Mouse (Mus musculus): Measurements from ENCODE around the gene Klhl36. TPM values are rescaled to one million over a fixed set of nuclear protein-coding genes. Genes with fewer than 3 reads are reported as not detected.
"Not testable (repeated sequence)": the region's sequence is repeated elsewhere in the genome, so short reads cannot be mapped to it uniquely, and the experiment has no call there.

Gene Klhl36
- polyA plus RNA-seq, 1 experiment from 2014 or later = 14.1 TPM

- 0 out of 2 replicates have a peak, but pooled peaks cover 4% of the 10 kb centered on the region for H3K36me3 ChIP-seq
- H3K4me1 ChIP-seq = peaks cover 68% of the 10 kb centered on the region
- WGBS = 73% methylated on average over 5 of the region's 5 CpGs
- H3K4me3 ChIP-seq (replicated peaks) = no peak overlapping the region
- no peaks in the 10 kb centered on the region for H3K27me3 ChIP-seq
- no peak for ATAC-seq (ENCODE audit: insufficient number of reproducible peaks, low FRiP score, low TSS enrichment, low read depth)
- H3K4me2 ChIP-seq (replicated peaks) = no peak overlapping the region
- no peaks in the 10 kb centered on the region for H3K9me3 ChIP-seq (replicated peaks)
- H3K27ac ChIP-seq (replicated peaks) = no peak overlapping the region
- H3K9ac ChIP-seq = no peak overlapping the region
Measured at GRCm38 (mm10) chr8:119835270-119835669, 26.8 kb upstream of the Klhl36 start.

GRCm38 (mm10) chr8:119836831-119837230 is 25.2 kb upstream of the Klhl36 start:
- no peak for ATAC-seq (ENCODE audit: insufficient number of reproducible peaks, low FRiP score, low TSS enrichment, low read depth)
- Histone ChIP-seq H3K27me3 (no peaks in the 10 kb centered on the region), H3K36me3 (0 out of 2 replicates have a peak, but pooled peaks cover 4% of the 10 kb centered on the region), H3K4me3 (replicated peaks) (no peak overlapping the region), H3K4me2 (replicated peaks) (no peak overlapping the region), H3K9ac (no peak overlapping the region), H3K27ac (replicated peaks) (no peak overlapping the region), H3K4me1 (peaks cover 59% of the 10 kb centered on the region), H3K9me3 (replicated peaks) (no peaks in the 10 kb centered on the region)
- WGBS = 80% methylated on average over 4 of the region's 4 CpGs

- Histone ChIP-seq H3K4me2 (replicated peaks) (peak overlapping the region; percentile 29), H3K9ac (no peak overlapping the region; the same call in 1 of the 2 replicates), H3K4me1 (peaks cover 51% of the 10 kb centered on the region), H3K4me3 (replicated peaks) (0 out of 2 replicates have a peak overlapping the region, but pooled peaks have one; percentile 15), H3K27ac (replicated peaks) (peak overlapping the region; percentile 55), H3K36me3 (0 out of 2 replicates have a peak, but pooled peaks cover 4% of the 10 kb centered on the region), H3K27me3 (no peaks in the 10 kb centered on the region), H3K9me3 (replicated peaks) (no peaks in the 10 kb centered on the region)
- ATAC-seq (ENCODE audit: insufficient number of reproducible peaks, low FRiP score, low TSS enrichment, low read depth) = no peak
- 41% methylated on average over 10 of the region's 10 CpGs for WGBS
Measured at GRCm38 (mm10) chr8:119837553-119838071, 24.5 kb upstream of the Klhl36 start.

- H3K9me3 ChIP-seq (replicated peaks) = no peaks in the 10 kb centered on the region
- H3K27me3 ChIP-seq = no peaks in the 10 kb centered on the region
- peak overlapping the region; percentile 55 for H3K27ac ChIP-seq (replicated peaks)
- no peak overlapping the region; the same call in 1 of the 2 replicates for H3K9ac ChIP-seq
- peak overlapping the region; percentile 87 for H3K4me2 ChIP-seq (replicated peaks)
- 69% methylated on average over 19 of the region's 19 CpGs for WGBS
- ATAC-seq (ENCODE audit: insufficient number of reproducible peaks, low FRiP score, low TSS enrichment, low read depth) = no peak
- H3K36me3 ChIP-seq = 0 out of 2 replicates have a peak, but pooled peaks cover 4% of the 10 kb centered on the region
- peaks cover 44% of the 10 kb centered on the region for H3K4me1 ChIP-seq
- peak overlapping the region; percentile 60 for H3K4me3 ChIP-seq (replicated peaks)
Measured at GRCm38 (mm10) chr8:119838100-119838982, 23.7 kb upstream of the Klhl36 start.

- H3K9me3 ChIP-seq (replicated peaks) = no peaks in the 10 kb centered on the region
- H3K27me3 ChIP-seq = no peaks in the 10 kb centered on the region
- no peak overlapping the region for H3K9ac ChIP-seq
- peaks cover 42% of the 10 kb centered on the region for H3K4me1 ChIP-seq
- no peak for ATAC-seq (ENCODE audit: insufficient number of reproducible peaks, low FRiP score, low TSS enrichment, low read depth)
- peak overlapping the region; percentile 60 for H3K4me3 ChIP-seq (replicated peaks)
- WGBS = 65% methylated on average over 4 of the region's 4 CpGs
- H3K4me2 ChIP-seq (replicated peaks) = peak overlapping the region; percentile 87
- 0 out of 2 replicates have a peak, but pooled peaks cover 4% of the 10 kb centered on the region for H3K36me3 ChIP-seq
- no peak overlapping the region for H3K27ac ChIP-seq (replicated peaks)
Measured at GRCm38 (mm10) chr8:119838983-119839340, 23.1 kb upstream of the Klhl36 start.

GRCm38 (mm10) chr8:119839419-119840021 is 22.5 kb upstream of the Klhl36 start:
- H3K4me2 ChIP-seq (replicated peaks) = peak overlapping the region; percentile 87
- ATAC-seq (ENCODE audit: insufficient number of reproducible peaks, low FRiP score, low TSS enrichment, low read depth) = no peak
- H3K9ac ChIP-seq = peak overlapping the region; percentile 58
- H3K9me3 ChIP-seq (replicated peaks) = no peaks in the 10 kb centered on the region
- 0 out of 2 replicates have a peak, but pooled peaks cover under 1% of the 10 kb centered on the region for H3K36me3 ChIP-seq
- H3K4me3 ChIP-seq (replicated peaks) = peak overlapping the region; percentile 60
- 19% methylated on average over 14 of the region's 14 CpGs for WGBS
- H3K27ac ChIP-seq (replicated peaks) = no peak overlapping the region
- peaks cover 42% of the 10 kb centered on the region for H3K4me1 ChIP-seq
- no peaks in the 10 kb centered on the region for H3K27me3 ChIP-seq

GRCm38 (mm10) chr8:119840275-119840808 is 21.7 kb upstream of the Klhl36 start, which contains the start of gene Cotl1:
TSS of gene Cotl1 (minus strand) at chr8:119840544.
- no peaks in the 10 kb centered on the region for H3K27me3 ChIP-seq
- ATAC-seq (ENCODE audit: insufficient number of reproducible peaks, low FRiP score, low TSS enrichment, low read depth) = peak; percentile 94
- H3K9ac ChIP-seq = peak within 1 kb of the TSS; percentile 58
- peak within 1 kb of the TSS; percentile 87 for H3K4me2 ChIP-seq (replicated peaks)
- H3K36me3 ChIP-seq = no peaks in the 10 kb centered on the region
- H3K4me1 ChIP-seq = peaks cover 42% of the 10 kb centered on the region
- H3K27ac ChIP-seq (replicated peaks) = peak within 1 kb of the TSS; percentile 79
- peak within 1 kb of the TSS; percentile 60 for H3K4me3 ChIP-seq (replicated peaks)
- WGBS = 0% methylated on average over 56 of the region's 57 CpGs
- H3K9me3 ChIP-seq (replicated peaks) = no peaks in the 10 kb centered on the region

GRCm38 (mm10) chr8:119840905-119841411 is 21.1 kb upstream of the Klhl36 start:
- H3K27ac ChIP-seq (replicated peaks) = peak overlapping the region; percentile 79
- H3K4me2 ChIP-seq (replicated peaks) = peak overlapping the region; percentile 87
- H3K4me3 ChIP-seq (replicated peaks) = peak overlapping the region; percentile 60
- no peaks in the 10 kb centered on the region for H3K9me3 ChIP-seq (replicated peaks)
- peak overlapping the region; percentile 9; the same call in 1 of the 2 replicates for H3K9ac ChIP-seq
- 0 out of 2 replicates have a peak, but pooled peaks have one; percentile 3 for ATAC-seq (ENCODE audit: insufficient number of reproducible peaks, low FRiP score, low TSS enrichment, low read depth)
- WGBS = 10% methylated on average over 8 of the region's 8 CpGs
- peaks cover 42% of the 10 kb centered on the region for H3K4me1 ChIP-seq
- H3K36me3 ChIP-seq = no peaks in the 10 kb centered on the region
- no peaks in the 10 kb centered on the region for H3K27me3 ChIP-seq

- H3K27ac ChIP-seq (replicated peaks) = no peak overlapping the region
- H3K4me3 ChIP-seq (replicated peaks) = no peak overlapping the region
- ATAC-seq (ENCODE audit: insufficient number of reproducible peaks, low FRiP score, low TSS enrichment, low read depth) = no peak
- no peaks in the 10 kb centered on the region for H3K27me3 ChIP-seq
- no peak overlapping the region for H3K9ac ChIP-seq
- WGBS = 1% methylated on average over 4 of the region's 4 CpGs
- no peaks in the 10 kb centered on the region for H3K36me3 ChIP-seq
- H3K9me3 ChIP-seq (replicated peaks) = no peaks in the 10 kb centered on the region
- no peak overlapping the region for H3K4me2 ChIP-seq (replicated peaks)
- H3K4me1 ChIP-seq = peaks cover 20% of the 10 kb centered on the region
Measured at GRCm38 (mm10) chr8:119843444-119843843, 18.6 kb upstream of the Klhl36 start.

- Histone ChIP-seq H3K4me2 (replicated peaks) (no peak overlapping the region), H3K4me1 (peaks cover 11% of the 10 kb centered on the region), H3K9ac (no peak overlapping the region), H3K4me3 (replicated peaks) (no peak overlapping the region), H3K27me3 (no peaks in the 10 kb centered on the region), H3K27ac (replicated peaks) (no peak overlapping the region), H3K36me3 (no peaks in the 10 kb centered on the region), H3K9me3 (replicated peaks) (no peaks in the 10 kb centered on the region)
- WGBS = 42% methylated on average over 8 of the region's 8 CpGs
- no peak for ATAC-seq (ENCODE audit: insufficient number of reproducible peaks, low FRiP score, low TSS enrichment, low read depth)
Measured at GRCm38 (mm10) chr8:119844577-119844976, 17.5 kb upstream of the Klhl36 start.

- not testable (repeated sequence) for H3K27me3 ChIP-seq; H3K4me3 ChIP-seq (replicated peaks); H3K9ac ChIP-seq; H3K36me3 ChIP-seq; ATAC-seq (ENCODE audit: insufficient number of reproducible peaks, low FRiP score, low TSS enrichment, low read depth); H3K4me2 ChIP-seq (replicated peaks); H3K27ac ChIP-seq (replicated peaks); H3K4me1 ChIP-seq; H3K9me3 ChIP-seq (replicated peaks)
- 73% methylated on average over 7 of the region's 7 CpGs for WGBS
Measured at GRCm38 (mm10) chr8:119845741-119846140, 16.3 kb upstream of the Klhl36 start.

All from embryonic facial prominence, embryonic 15.5 days (tissue).